Mouse (Mus musculus): ENCODE measurements around the gene Gm3448.

Gene Gm3448

DNA sequence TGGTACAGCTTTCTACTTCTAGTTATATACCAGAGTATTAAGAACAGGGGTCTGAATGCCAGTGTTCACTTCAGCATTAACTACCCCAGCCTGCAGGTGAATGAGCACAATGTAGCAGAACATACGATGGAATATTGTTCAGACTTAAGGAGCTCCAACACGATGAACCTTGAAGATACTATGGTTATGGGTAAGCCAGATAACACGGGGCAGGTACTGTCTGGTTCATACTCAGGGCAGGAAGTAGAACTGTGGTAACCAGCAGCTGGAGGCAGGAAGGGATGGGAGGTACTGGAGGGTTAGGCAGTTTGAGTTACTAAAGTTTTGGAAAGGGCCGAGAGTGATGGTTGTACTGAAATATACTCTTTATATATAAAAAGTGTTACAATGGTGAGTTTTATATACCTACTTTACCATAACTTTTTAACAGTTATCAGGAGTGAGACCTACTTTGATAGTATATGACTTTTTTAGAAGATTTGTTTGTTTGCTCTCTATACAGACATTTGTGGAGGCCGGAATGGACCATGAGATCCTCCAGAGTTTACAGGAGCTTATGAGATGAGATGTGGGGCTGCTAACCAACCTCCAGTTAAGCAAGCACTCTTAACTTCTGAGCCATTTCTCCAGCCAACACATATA, 82.5 kb downstream of the Gm3448 start:
- DNase-seq: peak; percentile 83

DNA sequence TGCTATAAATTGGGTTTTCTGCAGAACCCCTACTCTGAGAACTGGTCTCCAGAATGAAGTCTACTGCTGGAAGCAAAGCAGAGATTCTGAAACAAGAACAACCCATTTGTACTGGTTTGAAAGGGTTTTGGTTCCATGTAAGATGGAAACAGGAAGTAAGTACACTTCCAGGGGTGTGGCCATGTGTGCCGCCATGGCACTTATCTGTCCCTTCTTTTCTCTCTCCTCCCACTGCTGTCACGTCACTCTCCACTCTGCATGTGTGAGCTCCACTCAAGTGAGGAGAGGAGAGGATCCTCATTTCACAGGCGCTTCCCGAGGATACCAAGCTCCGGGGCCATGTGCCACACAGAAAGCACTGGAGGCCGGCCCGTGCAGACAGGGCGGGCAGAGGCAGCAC, 87.9 kb downstream of the Gm3448 start:
- DNase-seq: peak; percentile 96

DNA sequence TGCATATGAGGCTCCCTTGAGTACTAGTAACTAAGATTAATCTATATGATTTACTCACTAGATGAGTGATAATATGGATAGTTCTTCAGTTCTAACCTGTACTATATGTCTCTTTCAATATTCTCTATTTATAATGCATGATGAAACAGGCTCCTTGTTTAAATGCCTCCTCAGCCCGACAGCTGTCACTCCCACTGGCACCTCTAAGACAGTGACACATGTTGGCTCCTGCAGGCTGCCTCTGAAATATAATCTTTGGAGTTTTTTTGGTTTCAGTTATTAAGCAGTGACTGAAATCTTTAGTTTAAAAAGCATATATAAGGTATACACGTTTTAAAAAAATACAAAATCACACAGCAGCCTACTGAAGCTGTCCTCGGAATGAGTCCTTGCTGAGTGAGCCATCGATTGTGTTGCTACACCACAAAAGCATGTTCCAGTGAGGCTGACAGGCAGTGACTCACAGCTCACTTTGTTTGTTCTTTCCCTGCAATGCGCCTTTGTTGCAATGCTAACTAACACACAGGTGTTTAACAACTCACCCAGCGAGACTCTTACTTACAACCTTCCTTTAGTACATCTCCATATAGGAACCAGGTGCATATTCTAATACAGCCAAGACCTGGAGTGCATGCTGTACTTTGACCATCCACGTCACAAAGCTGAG, 92.0 kb downstream of the Gm3448 start:
- DNase-seq: peak; percentile 68
